ENCODE assay signal across 12 mouse cellular contexts in genomic region chr4:149912451-149912850, GRCm38 (mm10). TPM values are rescaled to one million over a fixed set of nuclear protein-coding genes. Genes with fewer than 3 reads are reported as not detected.
DNase-seq lines count a peak whose midpoint lies in the region; ATAC-seq lines count a peak whose summit lies in the region.
"Had no signal": no experiment of that assay in that cellular context is flagged by ENCODE, and none has a peak within 500 bp of the region (broad histone marks: within the 10 kb centered on the region; RNA-seq: fewer than 3 reads in every experiment).

No protein-coding gene starts in this region.

- 18% methylated on average over 4 of the region's 4 CpGs for WGBS in limb, embryonic 11.5 days
- 49% methylated on average over 4 of the region's 4 CpGs for WGBS in hindbrain, embryonic 14.5 days
- WGBS in intestine, embryonic 16.5 days: 51% methylated on average over 4 of the region's 4 CpGs

- H3K27ac ChIP-seq in limb, embryonic 11.5 days (replicated peaks; ENCODE audit: low read depth, low read length): peak overlapping the region; percentile 89
- H3K27ac ChIP-seq in hindbrain, embryonic 14.5 days: no peak overlapping the region
- H3K27ac ChIP-seq in intestine, embryonic 16.5 days (ENCODE audit: low read length): no peak overlapping the region

- H3K9me3 ChIP-seq in limb, embryonic 11.5 days (ENCODE audit: control insufficient read depth, low read length): no peaks in the 10 kb centered on the region
- no peaks in the 10 kb centered on the region for H3K9me3 ChIP-seq in hindbrain, embryonic 14.5 days (ENCODE audit: control insufficient read depth, low read length)
- no peaks in the 10 kb centered on the region for H3K9me3 ChIP-seq in intestine, embryonic 16.5 days (ENCODE audit: control insufficient read depth, low read length)

- H3K4me1 ChIP-seq in limb, embryonic 11.5 days (ENCODE audit: control insufficient read depth, insufficient read depth, low read length): peaks cover 47% of the 10 kb centered on the region
- peaks cover 8% of the 10 kb centered on the region; the same call in 1 of the 2 replicates for H3K4me1 ChIP-seq in hindbrain, embryonic 14.5 days (replicated peaks; ENCODE audit: control insufficient read depth, insufficient read depth, low read length)
- peaks cover 24% of the 10 kb centered on the region for H3K4me1 ChIP-seq in intestine, embryonic 16.5 days (ENCODE audit: control insufficient read depth, insufficient read depth, low read length)

- no peak overlapping the region for H3K4me3 ChIP-seq in limb, embryonic 11.5 days (ENCODE audit: low read depth, low read length)
- no peak overlapping the region for H3K4me3 ChIP-seq in hindbrain, embryonic 14.5 days (replicated peaks; ENCODE audit: low read length)
- H3K4me3 ChIP-seq in intestine, embryonic 16.5 days (ENCODE audit: low read length): no peak overlapping the region

- H3K27me3 ChIP-seq in limb, embryonic 11.5 days (ENCODE audit: control insufficient read depth, insufficient read depth, low read length): no peaks in the 10 kb centered on the region
- no peaks in the 10 kb centered on the region for H3K27me3 ChIP-seq in hindbrain, embryonic 14.5 days (ENCODE audit: control insufficient read depth, insufficient read depth, low read length)
- no peaks in the 10 kb centered on the region for H3K27me3 ChIP-seq in intestine, embryonic 16.5 days (replicated peaks; ENCODE audit: control insufficient read depth, insufficient read depth, low read length)

- DNase-seq in embryo, embryonic 10.5 days (ENCODE audit: low spot score): peak; percentile 59
- DNase-seq in embryo, embryonic 9.5 days (ENCODE audit: extremely low spot score): no peak
- peak; percentile 36 to 41 for DNase-seq in spleen, postnatal 36 days (ENCODE audit: low spot score in 2 of 2)
- no peak for DNase-seq in spleen, postnatal 14 days (ENCODE audit: low spot score in 2 of 2)
- no peak for DNase-seq in limb, embryonic 11.5 days (ENCODE audit: low spot score)
- peak; percentile 64 to 71 for DNase-seq in thymus, postnatal 36 days
- DNase-seq in hindbrain, embryonic 14.5 days (ENCODE audit: low spot score): no peak
- DNase-seq: adrenal gland, postnatal 14 days; cerebellum, postnatal 25 days; kidney, adult 9 months; liver, postnatal 0 days had no signal

- no peak overlapping the region; the same call in 1 of the 2 replicates for H3K4me2 ChIP-seq in limb, embryonic 11.5 days (ENCODE audit: low read depth, severe bottlenecking)
- no peak overlapping the region for H3K4me2 ChIP-seq in hindbrain, embryonic 14.5 days (replicated peaks)
- no peak overlapping the region for H3K4me2 ChIP-seq in intestine, embryonic 16.5 days (ENCODE audit: low read depth, low read length)

- no peak overlapping the region for H3K9ac ChIP-seq in limb, embryonic 11.5 days (ENCODE audit: low read length)
- H3K9ac ChIP-seq in hindbrain, embryonic 14.5 days: no peak overlapping the region
- H3K9ac ChIP-seq in intestine, embryonic 16.5 days (ENCODE audit: low read depth, low read length): no peak overlapping the region
- H3K9ac ChIP-seq: liver, postnatal 0 days had no signal

- no peaks in the 10 kb centered on the region for H3K36me3 ChIP-seq in limb, embryonic 11.5 days (ENCODE audit: control insufficient read depth, insufficient read depth, low read length)
- no peaks in the 10 kb centered on the region for H3K36me3 ChIP-seq in hindbrain, embryonic 14.5 days (replicated peaks; ENCODE audit: control insufficient read depth, insufficient read depth)
- H3K36me3 ChIP-seq in intestine, embryonic 16.5 days (ENCODE audit: control insufficient read depth, insufficient read depth, low read length): no peaks in the 10 kb centered on the region

- no peak for ATAC-seq in limb, embryonic 11.5 days (ENCODE audit: insufficient number of reproducible peaks, low FRiP score, low TSS enrichment, low read depth)
- no peak for ATAC-seq in hindbrain, embryonic 14.5 days (ENCODE audit: low FRiP score)
- ATAC-seq in intestine, embryonic 16.5 days: no peak
- ATAC-seq: liver, postnatal 0 days had no signal

RNA-seq across cellular contexts. Expression of gene Spsb1, which starts 42.4 kb away (rescaled TPM):
- polyA plus RNA-seq in limb, embryonic 11.5 days (2014; fragmentation: Nextera tagmentation; extraction: Ambion mirVana): 12.8 and 16.4 TPM in 2 replicates
- 7.0 and 7.2 TPM in 2 replicates for polyA plus RNA-seq in hindbrain, embryonic 14.5 days (2014; fragmentation: Nextera tagmentation; extraction: Ambion mirVana)
- 17.0 and 20.6 TPM in 2 replicates for polyA plus RNA-seq in intestine, embryonic 16.5 days (2015; fragmentation: Nextera tagmentation; extraction: Ambion mirVana)

Comparison
In these comparisons a context has a peak if more than half of its experiments do, and no peak if none do; other contexts are left out.
1. DNase-seq: peak in embryo, embryonic 10.5 days (single experiment), spleen, postnatal 36 days (2 of 2) and thymus, postnatal 36 days (2 of 2); none in embryo, embryonic 9.5 days (single experiment), spleen, postnatal 14 days (0 of 2), limb, embryonic 11.5 days (single experiment) and hindbrain, embryonic 14.5 days (single experiment).